Mouse (Mus musculus) left cerebral cortex, postnatal 14 days (tissue): Measurements from ENCODE around the gene Ksr2. TPM values are rescaled to one million over a fixed set of nuclear protein-coding genes. Genes with fewer than 3 reads are reported as not detected.

Source experiments
- DNase-seq, 2 experiments: peaks; one replicate each; pipeline ENCODE4 v3.0.0; 2021 to 2022; ENCODE audit warnings: low spot score in 2 of 2, mixed read lengths in 1 of 2
- intact Hi-C: fragments of 180-260 bp; cut with DNase I; formaldehyde crosslinking; loops from one replicate; pipeline ENCODE4 v1.15.1; 2025
- total RNA-seq, 2 experiments: library from RNA; stranded (reverse); gene quantifications; 2 replicates each; pipeline ENCODE4 v1.2.3; 2021

The Ksr2 gene
- total RNA-seq, 2 experiments from 2014 or later, result 36.5 to 39.7 TPM

GRCm38 (mm10) chr5:117509511-117510375 is 95.9 kb downstream of the Ksr2 start:
- intact Hi-C loops, result loop anchor here (2.0 kb wide), 1 partner anchor 323 kb away; no protein-coding TSS in a partner anchor
- peak in 1 of 2 experiments; percentile 63 for DNase-seq

- intact Hi-C loops, result no loop called here
- DNase-seq, result no peak
These were observed 97.1 kb downstream of the Ksr2 start for GRCm38 (mm10) chr5:117510864-117511263.

- intact Hi-C loops, result loop anchor here (5.0 kb wide), 1 partner anchor 417 kb away; no protein-coding TSS in a partner anchor
These were observed 101.6 kb downstream of the Ksr2 start for GRCm38 (mm10) chr5:117515396-117515795.

GRCm38 (mm10) chr5:117515861-117516260 is 102.1 kb downstream of the Ksr2 start:
- intact Hi-C loops, result loop anchor here (2.0 to 5.0 kb wide), 2 partner anchors 323 to 416 kb away; no protein-coding TSS in a partner anchor

More at GRCm38 (mm10) chr5:117515396-117515795, 101.6 kb downstream of the Ksr2 start:
- no peak for DNase-seq

GRCm38 (mm10) chr5:117516597-117516996 is 102.8 kb downstream of the Ksr2 start:
- intact Hi-C loops, result loop anchor here (2.0 to 5.0 kb wide), 2 partner anchors 322 to 416 kb away; no protein-coding TSS in a partner anchor
- DNase-seq, result peak; percentile 59 to 77

More at GRCm38 (mm10) chr5:117515861-117516260, 102.1 kb downstream of the Ksr2 start:
- no peak for DNase-seq

DNA sequence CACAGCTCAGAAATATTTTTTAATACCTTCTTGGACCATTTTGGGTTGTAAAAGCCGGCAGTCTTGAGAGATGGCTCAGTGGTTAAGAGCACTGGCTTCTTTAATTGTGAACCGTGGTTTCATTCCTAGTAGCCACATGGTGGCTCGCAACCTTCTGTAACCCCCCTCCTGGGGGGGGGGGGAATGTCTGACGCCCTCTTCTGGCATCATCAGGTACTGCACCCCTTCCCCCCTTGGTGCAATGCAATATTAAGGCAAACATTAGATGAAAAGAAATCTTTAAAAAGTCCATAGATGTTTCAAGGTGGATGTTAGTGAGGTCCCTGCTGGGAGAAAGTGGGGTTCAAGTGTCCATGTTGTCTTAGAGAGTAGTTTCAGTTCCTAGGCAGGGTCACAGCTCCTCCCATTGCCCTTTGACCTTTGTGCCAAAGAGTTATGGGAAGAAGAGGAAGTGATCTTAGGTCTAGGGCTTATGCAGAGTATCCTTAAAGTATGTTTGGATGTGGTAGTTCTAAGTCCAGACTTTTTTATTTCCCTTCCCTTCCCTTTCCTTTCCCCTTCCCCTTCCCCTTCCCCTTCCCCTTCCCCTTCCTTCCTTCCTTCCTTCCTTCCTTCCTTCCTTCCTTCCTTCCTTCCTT is 106.2 kb downstream of the Ksr2 start:
- intact Hi-C loops, result loop anchor here (5.0 kb wide), 1 partner anchor 412 kb away; no protein-coding TSS in a partner anchor
- DNase-seq, result no peak

DNA sequence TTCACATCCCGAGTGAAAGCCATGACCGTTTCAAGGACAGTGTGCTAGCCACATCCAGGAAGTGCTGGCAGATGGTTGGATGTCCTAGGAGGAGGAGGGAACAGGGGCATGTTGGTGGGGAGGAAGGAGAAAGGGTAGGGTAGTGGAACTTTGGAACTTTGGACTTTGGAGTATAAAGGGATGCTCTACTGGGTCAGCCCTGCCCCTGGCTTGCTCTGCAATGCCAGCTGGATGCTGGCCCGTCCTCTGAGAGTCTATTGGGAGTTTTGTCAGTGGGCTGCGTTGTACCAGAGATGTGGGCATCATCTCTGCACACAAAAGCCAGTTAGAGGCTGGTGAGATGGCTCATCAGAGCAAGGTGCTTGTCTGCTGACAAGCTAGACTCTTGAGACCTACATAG is 107.4 kb downstream of the Ksr2 start:
- intact Hi-C loops, result no loop called here

GRCm38 (mm10) chr5:117521701-117522100 is 107.9 kb downstream of the Ksr2 start:
- intact Hi-C loops, result no loop called here
- no peak for DNase-seq

More for the DNA sequence above, 107.4 kb downstream of the Ksr2 start:
- no peak for DNase-seq

GRCm38 (mm10) chr5:117522471-117522870 is 108.7 kb downstream of the Ksr2 start:
- intact Hi-C loops, result no loop called here

DNA sequence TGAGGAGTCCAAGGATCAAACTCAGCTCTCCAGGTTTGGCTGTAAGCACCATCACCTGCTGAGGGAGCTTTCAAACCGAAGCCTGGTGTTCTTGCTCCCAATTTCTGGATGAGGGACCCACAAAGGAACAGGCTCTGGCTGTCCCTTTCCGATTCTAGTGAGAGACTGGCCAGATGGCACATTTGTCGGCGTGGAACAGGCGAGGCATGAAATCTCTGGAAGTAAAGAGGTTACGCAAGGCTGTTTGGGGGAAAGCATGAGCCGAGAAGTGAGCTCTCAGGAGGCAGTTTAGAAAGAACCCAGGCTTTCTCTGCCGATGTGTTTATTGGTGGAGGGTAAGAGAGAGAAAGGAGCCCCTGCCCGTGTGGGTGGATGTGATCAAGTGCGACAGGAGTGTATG is 109.2 kb downstream of the Ksr2 start:
- DNase-seq, result no peak
- intact Hi-C loops, result no loop called here

More at GRCm38 (mm10) chr5:117522471-117522870, 108.7 kb downstream of the Ksr2 start:
- no peak for DNase-seq

DNA sequence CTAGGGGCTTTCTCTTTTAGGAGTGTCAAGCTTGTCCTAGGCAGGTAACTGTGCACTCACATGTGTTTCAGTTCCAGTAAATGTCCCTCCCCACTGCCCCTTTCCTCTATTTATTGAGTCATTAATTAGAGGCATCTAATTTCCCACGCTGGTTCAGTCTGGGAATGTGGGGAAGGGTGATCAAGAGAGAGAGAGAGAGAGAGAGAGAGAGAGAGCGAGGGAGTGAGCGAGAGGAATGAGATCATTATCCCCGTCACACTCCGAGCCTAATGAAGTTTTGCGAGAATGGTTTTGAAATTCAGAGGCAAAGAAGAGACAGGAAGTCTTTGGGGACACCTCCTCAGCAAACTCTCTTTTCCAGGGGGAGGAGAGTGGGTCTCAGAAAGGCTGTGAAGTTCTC is 117.2 kb downstream of the Ksr2 start:
- no peak for DNase-seq
- intact Hi-C loops, result no loop called here

- intact Hi-C loops, result no loop called here
These were observed 125.4 kb downstream of the Ksr2 start for GRCm38 (mm10) chr5:117539221-117539620.

GRCm38 (mm10) chr5:117541654-117542053 is 127.9 kb downstream of the Ksr2 start:
- no peak for DNase-seq

More at GRCm38 (mm10) chr5:117539221-117539620, 125.4 kb downstream of the Ksr2 start:
- no peak for DNase-seq

GRCm38 (mm10) chr5:117546694-117547268 is 133.0 kb downstream of the Ksr2 start:
- DNase-seq, result no peak
- intact Hi-C loops, result no loop called here

More at GRCm38 (mm10) chr5:117541654-117542053, 127.9 kb downstream of the Ksr2 start:
- intact Hi-C loops, result no loop called here

DNA sequence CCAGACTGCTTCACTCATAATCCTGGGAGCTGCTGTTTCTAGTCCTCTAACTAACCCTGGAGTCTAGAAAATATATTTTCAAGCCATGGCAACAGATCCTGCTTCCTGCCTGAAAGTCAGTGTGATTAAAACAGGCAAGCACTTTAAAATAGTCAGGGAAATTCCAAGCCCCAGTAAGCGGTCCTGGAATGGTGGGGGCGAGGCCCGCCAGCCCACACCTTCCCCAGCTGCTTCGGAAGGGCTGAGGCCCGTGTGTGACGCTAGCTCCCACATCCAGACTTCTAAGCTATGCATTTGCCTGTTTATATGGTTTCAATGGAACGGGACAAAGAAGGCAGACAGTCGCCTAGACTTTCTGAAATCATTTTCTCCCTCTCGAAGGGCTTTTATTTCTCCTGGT is 137.2 kb downstream of the Ksr2 start:
- intact Hi-C loops, result no loop called here
- DNase-seq, result peak; percentile 18 to 34

DNA sequence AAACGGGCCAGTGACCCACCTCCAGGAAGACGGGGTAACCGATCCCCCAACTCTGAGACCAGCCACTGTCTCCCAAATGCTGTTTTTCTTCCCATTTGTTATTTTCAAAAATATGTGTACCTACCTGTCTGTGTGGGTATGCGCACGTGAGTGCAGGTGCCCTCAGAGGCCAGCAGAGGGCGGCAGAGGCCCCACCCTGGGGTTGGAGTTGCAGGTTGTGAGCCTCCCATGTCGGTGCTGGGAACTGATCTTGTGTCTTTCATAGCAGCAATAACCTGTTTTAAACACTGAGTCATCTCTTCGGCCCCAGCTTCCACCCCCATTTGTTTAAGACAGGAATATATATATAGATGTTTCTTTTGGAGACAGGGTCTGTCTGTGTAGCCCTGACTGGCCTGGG is 138.3 kb downstream of the Ksr2 start:
- intact Hi-C loops, result no loop called here
- DNase-seq, result no peak

DNA sequence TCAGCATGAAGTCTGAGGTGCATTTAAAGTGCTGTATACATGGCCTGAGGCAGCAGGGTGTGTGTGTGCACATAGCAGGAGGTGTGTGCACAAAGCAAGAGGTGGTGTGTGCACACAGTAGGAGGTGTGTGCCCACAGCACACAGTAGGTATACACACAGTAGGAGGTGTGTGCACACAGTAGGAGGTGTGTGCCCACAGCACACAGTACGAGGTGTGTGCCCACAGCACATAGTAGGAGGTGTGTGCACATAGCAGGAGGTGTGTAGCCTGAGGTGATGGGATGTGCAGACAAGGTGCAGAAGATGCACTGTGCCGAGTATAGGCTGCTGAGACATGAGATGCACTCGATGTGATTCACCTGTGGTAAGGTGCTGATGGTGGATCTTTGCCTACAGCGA is 140.7 kb downstream of the Ksr2 start:
- intact Hi-C loops, result no loop called here
- no peak for DNase-seq

- no peak for DNase-seq
- intact Hi-C loops, result no loop called here
These were observed 142.8 kb downstream of the Ksr2 start for GRCm38 (mm10) chr5:117556570-117556969.

DNA sequence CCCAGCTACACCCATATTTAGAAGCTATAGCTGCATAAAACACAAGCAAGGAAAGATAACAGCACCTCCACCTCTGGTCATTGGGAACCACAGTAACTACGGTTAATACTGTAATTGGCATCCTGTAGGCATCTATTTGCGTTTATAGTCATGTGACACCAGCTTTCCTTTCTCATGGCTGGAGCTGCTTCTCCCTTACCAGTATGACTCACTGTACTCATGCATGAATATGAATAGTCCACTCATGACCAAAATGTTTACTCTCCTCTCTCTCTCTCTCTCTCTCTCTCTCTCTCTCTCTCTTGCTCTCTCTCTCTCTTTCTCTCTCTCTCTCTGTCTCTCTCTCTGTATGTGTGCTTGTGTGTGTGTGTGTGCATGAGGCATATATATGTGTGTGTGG is 147.3 kb downstream of the Ksr2 start:
- intact Hi-C loops, result no loop called here
- no peak for DNase-seq
